Mouse (Mus musculus): ENCODE data around the gene Klhdc7b. TPM values are rescaled to one million over a fixed set of nuclear protein-coding genes. Genes with fewer than 3 reads are reported as not detected.

Klhdc7b gene
- polyA plus RNA-seq, 1 experiment, result 0.71 TPM

DNA sequence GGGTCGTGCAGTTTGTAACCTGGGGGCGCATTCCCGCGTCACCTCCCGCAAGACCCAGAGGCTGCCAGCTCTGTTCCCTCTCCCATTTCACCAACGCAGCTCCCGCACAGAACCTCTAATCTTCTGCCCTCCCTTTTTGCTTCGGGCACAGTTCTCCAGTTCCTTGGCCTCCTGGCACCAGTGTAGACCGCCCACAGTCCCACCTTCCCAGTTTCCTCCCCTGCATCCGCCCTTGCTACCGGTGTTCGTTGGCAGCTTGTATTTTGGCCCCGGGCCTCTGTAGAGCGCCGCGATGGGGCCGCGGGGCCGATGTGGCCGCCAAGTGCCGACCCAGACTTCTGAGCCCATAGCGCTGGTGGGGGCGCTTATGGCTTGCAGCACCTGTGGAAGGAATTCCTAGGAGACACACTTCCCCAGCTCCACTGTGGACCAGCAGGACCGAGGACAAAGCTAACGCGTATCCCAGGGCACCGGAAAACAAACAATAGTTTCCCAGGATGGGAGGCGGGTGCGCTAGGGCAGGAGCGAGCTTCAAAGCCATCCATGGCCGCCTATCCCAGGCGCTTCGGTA lies 5.8 kb upstream of the Klhdc7b start, which contains the start of gene Odf3b:
Odf3b (minus strand) TSS at position 452 of the 571 bp plus-strand sequence.
- no peak for TF ChIP-seq CTCF (IDR thresholded peaks at IDR 0.05; ENCODE audit: extremely low read depth, insufficient read depth, low read length)
- TF ChIP-seq POLR2A (IDR thresholded peaks at IDR 0.05; ENCODE audit: extremely low read depth, insufficient read depth, low read length), result no peak
- Histone ChIP-seq H3K4me3 (ENCODE audit: insufficient read depth, low read length) (peak within 1 kb of the TSS; percentile 44), H3K4me1 (ENCODE audit: control insufficient read depth, insufficient read depth, low read length) (no peaks in the 10 kb centered on the region), H3K27ac (ENCODE audit: insufficient read depth, low read length) (no peak within 1 kb of the TSS)

DNA sequence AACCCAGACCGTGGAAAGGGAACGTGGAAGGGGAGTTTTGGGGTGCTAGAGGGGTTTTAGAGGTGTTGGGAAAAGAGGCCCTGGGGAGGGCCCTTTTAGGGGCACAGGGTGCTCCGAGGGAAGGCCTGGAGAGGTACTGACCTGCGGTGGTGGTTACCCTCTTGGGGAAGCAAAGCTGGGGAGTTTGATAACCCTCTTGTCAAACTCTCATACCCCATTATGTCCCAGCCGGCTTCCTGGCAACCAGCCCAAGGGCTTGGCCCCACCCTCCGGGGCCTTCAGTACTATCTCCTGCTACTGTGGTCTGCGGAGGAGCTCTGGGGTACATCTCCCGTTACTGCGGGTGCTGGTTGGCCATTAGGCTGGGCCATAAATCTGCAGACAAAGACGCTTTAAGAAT lies 5.3 kb upstream of the Klhdc7b start:
- Histone ChIP-seq H3K27ac (ENCODE audit: insufficient read depth, low read length) (no peak overlapping the region), H3K4me3 (ENCODE audit: insufficient read depth, low read length) (peak overlapping the region; percentile 44; the same call in 1 of the 2 replicates), H3K4me1 (ENCODE audit: control insufficient read depth, insufficient read depth, low read length) (no peaks in the 10 kb centered on the region)
- no peak for TF ChIP-seq POLR2A (IDR thresholded peaks at IDR 0.05; ENCODE audit: extremely low read depth, insufficient read depth, low read length)
- no peak for TF ChIP-seq CTCF (IDR thresholded peaks at IDR 0.05; ENCODE audit: extremely low read depth, insufficient read depth, low read length)

DNA sequence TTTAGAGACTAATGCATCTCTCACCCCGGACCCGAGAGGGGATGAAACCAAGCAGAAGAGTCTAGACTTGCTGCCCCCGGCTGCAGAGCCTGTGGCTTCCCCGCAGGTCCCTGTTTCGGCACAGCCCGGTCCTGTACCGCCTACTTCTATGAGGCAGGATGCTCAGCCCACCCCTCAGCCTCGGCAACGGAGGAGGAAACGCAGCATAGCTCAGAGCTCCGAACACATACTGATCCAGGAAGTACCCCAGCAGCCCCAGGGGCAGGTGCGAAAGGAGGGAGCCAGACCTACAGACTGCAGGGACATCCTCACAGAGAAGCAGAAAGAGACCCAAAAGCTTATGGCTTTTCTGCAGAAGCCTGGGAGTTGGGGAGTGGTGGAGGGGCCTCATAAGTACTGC lies 2.4 kb downstream of the Klhdc7b start:
- Histone ChIP-seq H3K27ac (ENCODE audit: insufficient read depth, low read length) (no peak overlapping the region), H3K4me3 (ENCODE audit: insufficient read depth, low read length) (no peak overlapping the region), H3K4me1 (ENCODE audit: control insufficient read depth, insufficient read depth, low read length) (no peaks in the 10 kb centered on the region)
- TF ChIP-seq CTCF (IDR thresholded peaks at IDR 0.05; ENCODE audit: extremely low read depth, insufficient read depth, low read length) (no peak), POLR2A (IDR thresholded peaks at IDR 0.05; ENCODE audit: extremely low read depth, insufficient read depth, low read length) (no peak)

DNA sequence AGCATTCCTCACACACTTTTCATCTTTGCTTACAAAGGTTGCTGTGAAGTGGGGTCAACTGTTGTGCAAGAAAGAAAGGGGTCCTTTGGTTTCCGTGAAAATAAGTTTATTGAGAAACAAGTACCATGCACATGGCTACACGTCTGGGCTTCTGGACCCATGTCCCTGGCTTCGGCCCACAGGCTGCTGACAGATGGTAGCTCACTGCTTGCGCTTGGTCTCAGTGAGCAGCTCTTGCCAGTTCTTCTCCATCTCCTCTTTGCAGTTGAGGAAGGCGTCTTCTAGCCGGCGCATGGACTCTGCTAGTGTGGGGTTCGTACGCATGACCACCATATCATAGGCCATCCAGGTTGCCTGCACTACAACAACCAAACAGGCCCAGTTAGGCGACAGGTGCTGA lies 5.4 kb downstream of the Klhdc7b start:
- H3K4me1 ChIP-seq (ENCODE audit: control insufficient read depth, insufficient read depth, low read length), result no peaks in the 10 kb centered on the region
- no peak overlapping the region for H3K4me3 ChIP-seq (ENCODE audit: insufficient read depth, low read length)
- no peak overlapping the region for H3K27ac ChIP-seq (ENCODE audit: insufficient read depth, low read length)
- TF ChIP-seq CTCF (IDR thresholded peaks at IDR 0.05; ENCODE audit: extremely low read depth, insufficient read depth, low read length) (no peak), POLR2A (IDR thresholded peaks at IDR 0.05; ENCODE audit: extremely low read depth, insufficient read depth, low read length) (no peak)

GRCm38 (mm10) chr15:89396883-89397282 lies 12.2 kb downstream of the Klhdc7b start:
- Histone ChIP-seq H3K4me1 (ENCODE audit: control insufficient read depth, insufficient read depth, low read length) (no peaks in the 10 kb centered on the region), H3K4me3 (ENCODE audit: insufficient read depth, low read length) (no peak overlapping the region), H3K27ac (ENCODE audit: insufficient read depth, low read length) (no peak overlapping the region)
- TF ChIP-seq CTCF (IDR thresholded peaks at IDR 0.05; ENCODE audit: extremely low read depth, insufficient read depth, low read length) (no peak), POLR2A (IDR thresholded peaks at IDR 0.05; ENCODE audit: extremely low read depth, insufficient read depth, low read length) (no peak)

GRCm38 (mm10) chr15:89398146-89398545 lies 13.4 kb downstream of the Klhdc7b start:
- Histone ChIP-seq H3K27ac (ENCODE audit: insufficient read depth, low read length) (no peak overlapping the region), H3K4me3 (ENCODE audit: insufficient read depth, low read length) (no peak overlapping the region), H3K4me1 (ENCODE audit: control insufficient read depth, insufficient read depth, low read length) (no peaks in the 10 kb centered on the region)
- TF ChIP-seq POLR2A (IDR thresholded peaks at IDR 0.05; ENCODE audit: extremely low read depth, insufficient read depth, low read length) (no peak), CTCF (IDR thresholded peaks at IDR 0.05; ENCODE audit: extremely low read depth, insufficient read depth, low read length) (no peak)

DNA sequence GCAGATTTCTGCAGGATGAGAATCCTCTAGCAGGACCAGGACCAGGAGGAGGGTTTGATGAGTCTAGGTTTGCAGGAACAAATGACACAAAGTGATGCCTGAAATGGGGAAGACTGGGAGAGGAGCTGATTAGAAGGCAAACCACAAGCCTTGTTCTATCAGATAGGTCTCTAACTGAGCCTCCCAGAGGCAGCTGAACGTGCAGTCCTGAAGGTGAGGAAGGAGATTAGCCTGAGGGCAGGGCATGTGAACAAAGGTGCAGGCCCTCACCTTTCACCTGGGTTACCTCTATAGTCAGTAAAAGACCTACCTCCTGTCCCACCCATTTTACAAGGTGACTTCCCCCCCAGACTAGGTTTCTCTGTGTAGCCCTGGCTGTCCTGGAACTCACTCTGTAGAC lies 15.0 kb downstream of the Klhdc7b start:
- TF ChIP-seq POLR2A (IDR thresholded peaks at IDR 0.05; ENCODE audit: extremely low read depth, insufficient read depth, low read length), result no peak
- TF ChIP-seq CTCF (IDR thresholded peaks at IDR 0.05; ENCODE audit: extremely low read depth, insufficient read depth, low read length), result no peak
- Histone ChIP-seq H3K4me3 (ENCODE audit: insufficient read depth, low read length) (no peak overlapping the region), H3K27ac (ENCODE audit: insufficient read depth, low read length) (no peak overlapping the region), H3K4me1 (ENCODE audit: control insufficient read depth, insufficient read depth, low read length) (no peaks in the 10 kb centered on the region)

DNA sequence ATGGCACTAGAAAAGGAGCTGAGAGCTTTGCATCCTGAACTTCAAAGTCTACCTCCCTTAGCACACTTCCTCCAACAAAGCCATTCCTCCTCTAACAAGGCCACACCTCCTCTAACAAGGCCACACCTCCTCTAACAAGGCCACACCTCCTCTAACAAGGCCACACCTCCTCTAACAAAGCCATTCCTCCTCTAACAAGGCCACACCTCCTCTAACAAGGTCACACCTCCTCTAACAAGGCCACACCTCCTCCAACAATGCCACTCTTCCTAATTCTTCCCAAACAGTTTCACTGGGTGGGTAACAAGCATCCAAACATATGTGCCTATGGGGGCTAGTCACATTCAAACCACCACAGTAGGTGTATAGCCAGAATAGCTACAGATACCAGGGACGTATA lies 17.8 kb downstream of the Klhdc7b start:
- Histone ChIP-seq H3K27ac (ENCODE audit: insufficient read depth, low read length) (no peak overlapping the region), H3K4me1 (ENCODE audit: control insufficient read depth, insufficient read depth, low read length) (no peaks in the 10 kb centered on the region), H3K4me3 (ENCODE audit: insufficient read depth, low read length) (no peak overlapping the region)
- TF ChIP-seq POLR2A (IDR thresholded peaks at IDR 0.05; ENCODE audit: extremely low read depth, insufficient read depth, low read length) (no peak), CTCF (IDR thresholded peaks at IDR 0.05; ENCODE audit: extremely low read depth, insufficient read depth, low read length) (no peak)

DNA sequence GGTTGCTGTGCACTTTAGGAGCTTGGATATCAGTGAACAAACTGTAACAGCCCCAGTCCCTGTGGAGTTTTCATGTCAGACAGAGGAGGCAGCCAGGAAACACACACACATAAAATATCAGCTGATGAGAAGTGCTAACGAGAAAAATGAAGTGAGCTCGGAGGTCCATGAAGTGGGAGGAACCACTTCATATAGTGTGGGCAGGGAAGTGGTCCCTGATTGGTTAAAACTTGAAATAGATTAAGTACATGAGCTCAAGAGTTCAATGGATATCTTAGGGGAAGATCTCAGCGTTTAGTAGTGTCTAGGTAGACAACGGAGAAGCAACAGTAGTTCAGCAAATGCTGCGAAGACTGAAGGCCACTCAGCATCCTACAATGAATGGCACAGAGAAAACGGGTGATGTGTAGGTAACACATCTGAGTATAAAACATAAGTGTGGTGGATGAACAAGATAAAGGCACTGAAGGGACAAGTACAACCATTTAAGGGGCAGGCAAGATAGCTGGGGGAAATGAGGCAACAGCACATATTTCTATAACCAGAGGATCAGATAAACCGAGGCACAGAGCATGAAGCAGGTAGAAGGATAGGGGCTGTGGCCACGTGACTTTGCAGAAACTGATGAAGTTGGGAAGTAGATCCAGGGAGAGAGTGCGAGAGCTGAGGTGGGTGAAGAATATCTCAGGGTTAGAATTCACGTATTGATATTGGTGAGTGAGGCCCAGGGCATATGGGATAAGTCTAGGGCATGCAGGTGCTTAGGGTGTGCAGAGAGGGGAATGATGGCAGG lies 20.3 kb downstream of the Klhdc7b start:
- Histone ChIP-seq H3K4me1 (ENCODE audit: control insufficient read depth, insufficient read depth, low read length) (no peaks in the 10 kb centered on the region), H3K4me3 (ENCODE audit: insufficient read depth, low read length) (no peak overlapping the region), H3K27ac (ENCODE audit: insufficient read depth, low read length) (no peak overlapping the region)
- TF ChIP-seq CTCF (IDR thresholded peaks at IDR 0.05; ENCODE audit: extremely low read depth, insufficient read depth, low read length) (no peak), POLR2A (IDR thresholded peaks at IDR 0.05; ENCODE audit: extremely low read depth, insufficient read depth, low read length) (no peak)

- Histone ChIP-seq H3K27ac (ENCODE audit: insufficient read depth, low read length) (no peak overlapping the region), H3K4me3 (ENCODE audit: insufficient read depth, low read length) (no peak overlapping the region), H3K4me1 (ENCODE audit: control insufficient read depth, insufficient read depth, low read length) (no peaks in the 10 kb centered on the region)
- TF ChIP-seq CTCF (IDR thresholded peaks at IDR 0.05; ENCODE audit: extremely low read depth, insufficient read depth, low read length), result no peak
- TF ChIP-seq POLR2A (IDR thresholded peaks at IDR 0.05; ENCODE audit: extremely low read depth, insufficient read depth, low read length), result no peak
Measured at GRCm38 (mm10) chr15:89406691-89407090, 22.0 kb downstream of the Klhdc7b start.

Measured in cortical plate, adult 2 months (tissue).